ENCODE assay signal across 15 mouse cellular contexts in the genomic region with DNA sequence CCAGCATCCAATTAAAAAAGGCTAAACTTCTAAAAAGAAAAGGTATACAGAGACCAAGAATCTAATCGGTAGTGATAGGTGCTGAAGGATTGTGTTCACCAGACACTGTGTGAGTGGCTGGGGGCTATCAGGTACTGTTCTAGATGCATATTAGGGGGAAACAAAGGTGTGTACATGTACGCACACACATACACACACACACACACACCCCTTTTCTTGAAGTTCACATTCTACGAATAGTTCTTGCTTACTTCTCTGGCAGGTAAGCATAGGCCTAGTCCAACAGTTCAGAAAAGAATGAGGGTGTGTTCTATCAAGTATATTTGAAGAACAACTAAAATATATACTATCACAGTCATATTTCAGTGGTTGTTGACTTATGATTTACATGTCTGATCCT.
"Had no signal": no experiment of that assay in that cellular context is flagged by ENCODE, and none has a peak within 500 bp of the region (broad histone marks: within the 10 kb centered on the region; RNA-seq: fewer than 3 reads in every experiment).

No protein-coding gene starts in this region.

- DNase-seq: retina, postnatal 1 day; right cerebral cortex, adult 18-20 months; right cerebral cortex, postnatal 14 days; right cerebral cortex, postnatal 25 days; right cerebral cortex, postnatal 4 days; spleen, adult 18-20 months; thymus, adult 18-20 months; thymus, adult 2 months; thymus, postnatal 14 days; thymus, postnatal 25 days; thymus, postnatal 36 days; thymus, postnatal 4 days had no signal

- H3K9ac ChIP-seq: neural tube, embryonic 15.5 days; stomach, embryonic 15.5 days had no signal

- H3K27ac ChIP-seq: neural tube, embryonic 15.5 days; stomach, embryonic 15.5 days; stomach, postnatal 0 days had no signal

- H3K27me3 ChIP-seq: neural tube, embryonic 15.5 days; stomach, embryonic 15.5 days had no signal

- H3K4me2 ChIP-seq: neural tube, embryonic 15.5 days; stomach, embryonic 15.5 days had no signal

- H3K9me3 ChIP-seq: neural tube, embryonic 15.5 days; stomach, embryonic 15.5 days had no signal

- H3K36me3 ChIP-seq: stomach, embryonic 15.5 days had no signal

- H3K4me1 ChIP-seq: neural tube, embryonic 15.5 days; stomach, embryonic 15.5 days had no signal

- H3K4me3 ChIP-seq: neural tube, embryonic 15.5 days; stomach, embryonic 15.5 days had no signal
